ENCODE assay signal across 29 mouse cellular contexts in the genomic region with DNA sequence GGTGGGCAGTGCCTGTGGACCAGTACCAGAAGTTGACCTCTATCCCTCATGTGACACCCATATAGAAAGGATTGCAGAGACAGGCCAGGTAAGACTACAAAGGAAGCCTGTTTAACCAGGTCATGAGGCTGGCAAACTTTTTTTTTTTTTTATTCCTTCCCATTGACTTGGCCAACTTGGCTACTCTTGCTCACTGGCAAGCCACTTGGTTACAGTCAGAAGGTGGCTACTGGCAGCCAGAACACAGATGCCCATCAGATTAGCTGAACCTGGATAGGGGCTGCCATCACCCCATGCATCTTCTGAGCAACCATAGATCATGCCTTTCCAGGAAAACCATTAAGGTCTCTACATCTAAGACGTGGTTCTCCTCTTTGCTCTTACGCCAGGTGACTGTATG.
"Had no signal": no experiment of that assay in that cellular context is flagged by ENCODE, and none has a peak within 500 bp of the region (broad histone marks: within the 10 kb centered on the region; RNA-seq: fewer than 3 reads in every experiment).

No protein-coding gene starts in this region.

- H3K27ac ChIP-seq: embryonic facial prominence, embryonic 10.5 days; embryonic facial prominence, embryonic 12.5 days; embryonic facial prominence, embryonic 13.5 days; embryonic facial prominence, embryonic 15.5 days; forebrain, embryonic 10.5 days; forebrain, embryonic 12.5 days; forebrain, embryonic 13.5 days; forebrain, embryonic 15.5 days; heart, adult 2 months had no signal

- H3K4me1 ChIP-seq: embryonic facial prominence, embryonic 10.5 days; embryonic facial prominence, embryonic 15.5 days; forebrain, embryonic 10.5 days; forebrain, embryonic 12.5 days had no signal

- H3K4me2 ChIP-seq: embryonic facial prominence, embryonic 12.5 days; embryonic facial prominence, embryonic 13.5 days; embryonic facial prominence, embryonic 15.5 days; forebrain, embryonic 12.5 days; forebrain, embryonic 13.5 days; forebrain, embryonic 15.5 days had no signal

- ATAC-seq: forebrain, embryonic 13.5 days; forebrain, embryonic 14.5 days; forebrain, embryonic 15.5 days; forebrain, embryonic 16.5 days; forebrain, postnatal 0 days had no signal

- H3K36me3 ChIP-seq: forebrain, embryonic 10.5 days had no signal

- H3K4me3 ChIP-seq: embryonic facial prominence, embryonic 10.5 days; embryonic facial prominence, embryonic 12.5 days; embryonic facial prominence, embryonic 13.5 days; embryonic facial prominence, embryonic 15.5 days; erythroblast, embryonic 14.5 days; forebrain, embryonic 10.5 days; forebrain, embryonic 12.5 days; forebrain, embryonic 13.5 days; forebrain, embryonic 15.5 days; heart, adult 2 months had no signal

- H3K9me3 ChIP-seq: embryonic facial prominence, embryonic 10.5 days; embryonic facial prominence, embryonic 12.5 days; embryonic facial prominence, embryonic 13.5 days; embryonic facial prominence, embryonic 15.5 days; forebrain, embryonic 10.5 days; forebrain, embryonic 12.5 days; forebrain, embryonic 13.5 days; forebrain, embryonic 15.5 days had no signal

- H3K27me3 ChIP-seq: embryonic facial prominence, embryonic 12.5 days; embryonic facial prominence, embryonic 13.5 days; embryonic facial prominence, embryonic 15.5 days; forebrain, embryonic 12.5 days; forebrain, embryonic 13.5 days; forebrain, embryonic 15.5 days had no signal

- H3K9ac ChIP-seq: embryonic facial prominence, embryonic 12.5 days; embryonic facial prominence, embryonic 13.5 days; embryonic facial prominence, embryonic 15.5 days; forebrain, embryonic 12.5 days; forebrain, embryonic 13.5 days; forebrain, embryonic 15.5 days; forebrain, postnatal 0 days had no signal

- DNase-seq: cerebellum, adult 18-20 months; cerebellum, adult 2 months; cerebellum, adult 8-10 months; cerebellum, adult 9-10 months; cerebellum, adult 9-11 months; cerebellum, postnatal 10 days; cerebellum, postnatal 14 days; cerebellum, postnatal 25 days; cerebellum, postnatal 36 days; embryo, embryonic 11 days; forebrain, postnatal 0 days; gastrocnemius, postnatal 10 days; gastrocnemius, postnatal 14 days; gastrocnemius, postnatal 25 days; gastrocnemius, postnatal 36 days; heart, adult 11 months; heart, adult 18-20 months; heart, adult 2 months had no signal
